Mouse (Mus musculus): ENCODE measurements around the gene Zfp866.

Zfp866 gene

GRCm38 (mm10) chr8:69790773-69791367 lies at the start of gene Zfp866, which contains the start of gene Atp13a1:
Zfp866 (minus strand) TSS chr8:69791178.
Atp13a1 (plus strand) TSS chr8:69791163.
- peak; percentile 88 for DNase-seq

GRCm38 (mm10) chr8:69837057-69837682 lies 46.2 kb upstream of the Zfp866 start:
- no peak for DNase-seq

- DNase-seq: peak; percentile 76 to 79
Observed at GRCm38 (mm10) chr8:69832298-69832853, 41.4 kb upstream of the Zfp866 start, which contains the start of gene Pbx4. Pbx4 (plus strand) TSS chr8:69832491.

- DNase-seq: no peak
Observed at GRCm38 (mm10) chr8:69826371-69826770, 35.4 kb upstream of the Zfp866 start.

GRCm38 (mm10) chr8:69822386-69823191 lies 31.6 kb upstream of the Zfp866 start, which contains the start of gene Lpar2:
Lpar2 (plus strand) TSS chr8:69822429.
- DNase-seq: peak in 1 of 2 experiments; percentile 20

GRCm38 (mm10) chr8:69821971-69822385 lies 31.0 kb upstream of the Zfp866 start:
- DNase-seq: no peak

GRCm38 (mm10) chr8:69820466-69820865 lies 29.5 kb upstream of the Zfp866 start:
- no peak for DNase-seq

GRCm38 (mm10) chr8:69815396-69815795 lies 24.4 kb upstream of the Zfp866 start:
- no peak for DNase-seq

GRCm38 (mm10) chr8:69814881-69815280 lies 23.9 kb upstream of the Zfp866 start:
- no peak for DNase-seq

- no peak for DNase-seq
Observed at GRCm38 (mm10) chr8:69809820-69810219, 18.8 kb upstream of the Zfp866 start.

GRCm38 (mm10) chr8:69808864-69809403 lies 18.0 kb upstream of the Zfp866 start:
- DNase-seq: no peak

- DNase-seq: peak in 1 of 2 experiments; percentile 35
Observed at GRCm38 (mm10) chr8:69808094-69808863, 17.3 kb upstream of the Zfp866 start, which contains the start of gene Gmip. Gmip (plus strand) TSS chr8:69808679.

GRCm38 (mm10) chr8:69807236-69807635 lies 16.3 kb upstream of the Zfp866 start:
- DNase-seq: no peak

- DNase-seq: no peak
Observed at GRCm38 (mm10) chr8:69805491-69805890, 14.5 kb upstream of the Zfp866 start.

- DNase-seq: no peak
Observed at GRCm38 (mm10) chr8:69805086-69805485, 14.1 kb upstream of the Zfp866 start.

- no peak for DNase-seq
Observed at GRCm38 (mm10) chr8:69804537-69804936, 13.6 kb upstream of the Zfp866 start.

- DNase-seq: no peak
Observed at GRCm38 (mm10) chr8:69803366-69803765, 12.4 kb upstream of the Zfp866 start.

GRCm38 (mm10) chr8:69802216-69802615 lies 11.2 kb upstream of the Zfp866 start:
- DNase-seq: no peak

GRCm38 (mm10) chr8:69801796-69802195 lies 10.8 kb upstream of the Zfp866 start:
- no peak for DNase-seq

- DNase-seq: no peak
Observed at GRCm38 (mm10) chr8:69799946-69800345, 9.0 kb upstream of the Zfp866 start.

- no peak for DNase-seq
Observed at GRCm38 (mm10) chr8:69799261-69799660, 8.3 kb upstream of the Zfp866 start.

- DNase-seq: no peak
Observed at GRCm38 (mm10) chr8:69797661-69798060, 6.7 kb upstream of the Zfp866 start.

All from cerebellum, postnatal 36 days (tissue).